Mouse (Mus musculus) heart, embryonic 13.5 days (tissue): Measurements from ENCODE around the gene Rhd. TPM values are rescaled to one million over a fixed set of nuclear protein-coding genes. Genes with fewer than 3 reads are reported as not detected.
A peak's percentile ranks its signal among the peaks of the same experiment; 100 is the strongest.

Experiments used
- ATAC-seq: fragments of 200-750 bp; cut with Nextera tagmentation; 2 replicates; pipeline ENCODE4 v1.8.0; 2017; ENCODE audit warnings: moderate TSS enrichment; ENCODE audit not compliant: insufficient number of reproducible peaks, low FRiP score, low TSS enrichment; ENCODE audit errors: extremely low read depth
- H3K27ac ChIP-seq: fragments of 300-500 bp; sonication (generic); replicated peaks from 2 replicates; pipeline ENCODE4 v1.5.1; 2015; ENCODE audit warnings: moderate library complexity, mild to moderate bottlenecking, inconsistent platforms
- H3K27me3 ChIP-seq: fragments of 300-500 bp; sonication (generic); replicated peaks from 2 replicates; pipeline ENCODE4 v1.6.1; 2015; ENCODE audit warnings: mild to moderate bottlenecking, inconsistent platforms
- H3K36me3 ChIP-seq: fragments of 300-500 bp; sonication (generic); 2 replicates; pipeline ENCODE4 v1.6.1; 2015; ENCODE audit warnings: mild to moderate bottlenecking, inconsistent platforms
- H3K4me1 ChIP-seq: fragments of 300-500 bp; sonication (generic); 2 replicates; pipeline ENCODE4 v1.6.1; 2015; ENCODE audit warnings: inconsistent platforms
- H3K4me2 ChIP-seq: fragments of 300-500 bp; sonication (generic); 2 replicates; pipeline ENCODE4 v1.6.1; 2015; ENCODE audit warnings: inconsistent platforms, mild to moderate bottlenecking, moderate library complexity
- H3K4me3 ChIP-seq: fragments of 300-500 bp; sonication (generic); 2 replicates; pipeline ENCODE4 v1.5.1; 2015; ENCODE audit warnings: moderate library complexity, mild to moderate bottlenecking, inconsistent platforms
- H3K9ac ChIP-seq: fragments of 300-500 bp; sonication (generic); 2 replicates; pipeline ENCODE4 v1.6.1; 2015; ENCODE audit warnings: inconsistent platforms, mild to moderate bottlenecking, moderate library complexity
- H3K9me3 ChIP-seq: fragments of 300-500 bp; sonication (generic); 2 replicates; pipeline ENCODE4 v1.6.1; 2016; ENCODE audit warnings: inconsistent platforms
- WGBS: fragments of 180-500 bp; shearing (Covaris S2); methylation state at CpG from one replicate; pipeline ENCODE4 v1.1.7; 2015; ENCODE audit warnings: mixed read lengths; 5-methylcytosine and 5-hydroxymethylcytosine counted together
- polyA plus RNA-seq: library from polyadenylated mRNA; unstranded; fragments of >200 nt; fragmentation: Nextera tagmentation; extraction: Ambion mirVana; gene quantifications from 2 replicates; pipeline ENCODE4 v1.2.1, GENCODE M21; 2015

Rhd gene
- polyA plus RNA-seq, 1 experiment from 2014 or later = 13.0 TPM

DNA sequence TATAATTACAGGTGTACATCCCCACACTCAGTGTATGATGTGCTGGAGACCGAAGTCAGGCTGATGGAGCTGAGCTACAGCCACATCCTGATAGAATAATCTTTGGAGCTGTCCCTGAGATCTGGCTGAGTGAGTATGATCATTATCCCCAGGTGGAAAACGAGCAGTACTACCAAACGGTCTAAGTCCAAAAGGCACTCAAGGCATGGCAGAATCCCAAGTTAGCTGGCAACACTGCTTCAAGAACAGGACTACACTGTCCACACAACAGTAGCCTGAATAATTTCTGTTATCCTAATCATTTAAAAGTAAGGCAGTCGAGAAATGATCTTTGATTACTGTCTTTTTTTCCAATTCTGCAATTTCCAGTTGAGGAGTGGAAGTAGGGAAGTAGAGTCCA lies 20.8 kb upstream of the Rhd start:
- Histone ChIP-seq H3K27ac (no peak overlapping the region), H3K27me3 (no peaks in the 10 kb centered on the region), H3K4me3 (no peak overlapping the region), H3K4me2 (no peak overlapping the region), H3K4me1 (peaks cover 26% of the 10 kb centered on the region), H3K36me3 (no peaks in the 10 kb centered on the region), H3K9me3 (no peaks in the 10 kb centered on the region), H3K9ac (no peak overlapping the region)
- 77% methylated on average over 4 of the region's 4 CpGs for WGBS
- no peak for ATAC-seq

DNA sequence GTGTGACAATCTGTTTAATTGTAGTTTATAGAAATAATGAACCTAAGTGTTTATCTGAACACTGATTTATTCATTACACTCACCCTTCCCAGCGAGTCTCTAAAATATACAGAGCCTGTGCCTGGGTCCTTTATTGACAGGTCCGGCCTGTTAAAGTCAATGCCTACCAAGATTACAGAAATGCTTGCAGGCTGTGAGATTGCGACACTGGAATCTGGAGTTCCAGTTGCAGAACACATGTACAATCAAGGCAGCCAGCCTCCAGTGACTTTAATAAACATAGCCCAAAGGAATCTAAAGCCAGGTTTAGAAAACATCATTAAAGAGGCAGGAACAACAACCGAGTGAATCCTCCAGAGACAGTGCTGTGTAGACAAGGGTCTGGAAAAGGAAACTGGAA lies 16.7 kb upstream of the Rhd start:
- no peaks in the 10 kb centered on the region for H3K36me3 ChIP-seq
- no peak overlapping the region for H3K27ac ChIP-seq
- H3K4me1 ChIP-seq = peaks cover 46% of the 10 kb centered on the region
- no peaks in the 10 kb centered on the region for H3K27me3 ChIP-seq
- no peak overlapping the region for H3K4me3 ChIP-seq
- 70% methylated on average over 4 of the region's 4 CpGs for WGBS
- no peak overlapping the region for H3K9ac ChIP-seq
- ATAC-seq = no peak
- no peak overlapping the region for H3K4me2 ChIP-seq
- H3K9me3 ChIP-seq = no peaks in the 10 kb centered on the region

DNA sequence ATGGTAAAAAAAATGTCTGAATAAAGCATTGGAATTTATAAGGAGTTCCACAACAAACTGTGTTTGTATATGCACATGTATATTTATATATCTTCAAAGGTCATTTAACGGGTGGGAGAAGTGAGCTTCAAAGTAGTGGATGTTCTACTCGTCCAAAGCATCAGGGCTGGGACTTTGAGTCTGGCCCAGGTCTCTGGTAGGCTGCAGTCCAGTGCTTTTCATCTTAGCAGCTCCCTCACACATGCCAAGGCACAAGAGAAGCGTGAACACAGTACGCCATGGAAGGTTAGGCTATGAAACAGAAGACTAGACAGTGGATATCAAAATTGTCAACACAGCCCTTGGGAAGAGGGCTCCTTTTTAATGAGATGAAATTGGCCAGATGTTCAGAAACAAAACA lies 13.8 kb upstream of the Rhd start:
- ATAC-seq = no peak
- no peak overlapping the region for H3K27ac ChIP-seq

DNA sequence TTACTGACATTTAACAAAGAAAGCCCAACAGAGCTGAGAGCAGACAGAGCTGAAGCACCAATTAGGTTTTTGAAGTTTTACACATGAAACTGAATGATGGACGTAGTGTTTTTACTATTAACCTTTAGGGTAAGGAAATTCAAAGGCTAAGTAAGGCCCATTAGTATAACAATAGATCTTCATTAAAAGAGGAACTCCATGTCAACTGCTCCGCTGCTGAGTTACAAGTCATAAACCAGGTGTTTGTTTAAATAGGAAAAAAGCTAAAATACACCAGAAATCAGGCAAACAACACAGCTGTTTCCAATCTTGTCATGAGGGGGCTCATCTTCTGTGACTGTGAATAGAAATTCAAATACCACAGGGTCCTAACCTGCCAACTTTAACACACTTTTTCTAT lies 13.1 kb upstream of the Rhd start:
- no peak for ATAC-seq
- Histone ChIP-seq H3K36me3 (no peaks in the 10 kb centered on the region), H3K4me1 (peaks cover 43% of the 10 kb centered on the region), H3K4me2 (peak overlapping the region; percentile 78; the same call in 1 of the 2 replicates), H3K9me3 (no peaks in the 10 kb centered on the region), H3K9ac (peak overlapping the region; percentile 93; the same call in 1 of the 2 replicates), H3K27ac (no peak overlapping the region), H3K4me3 (peak overlapping the region; percentile 89; the same call in 1 of the 2 replicates), H3K27me3 (peaks cover 16% of the 10 kb centered on the region)
- 88% methylated on average over 2 of the region's 2 CpGs for WGBS

More for the DNA sequence above, 13.8 kb upstream of the Rhd start:
- Histone ChIP-seq H3K9me3 (no peaks in the 10 kb centered on the region), H3K4me3 (no peak overlapping the region), H3K4me1 (peaks cover 48% of the 10 kb centered on the region), H3K36me3 (no peaks in the 10 kb centered on the region), H3K4me2 (peak overlapping the region; percentile 13; the same call in 1 of the 2 replicates), H3K9ac (no peak overlapping the region), H3K27me3 (peaks cover 9% of the 10 kb centered on the region)
- WGBS = 77% methylated on average over 4 of the region's 4 CpGs

DNA sequence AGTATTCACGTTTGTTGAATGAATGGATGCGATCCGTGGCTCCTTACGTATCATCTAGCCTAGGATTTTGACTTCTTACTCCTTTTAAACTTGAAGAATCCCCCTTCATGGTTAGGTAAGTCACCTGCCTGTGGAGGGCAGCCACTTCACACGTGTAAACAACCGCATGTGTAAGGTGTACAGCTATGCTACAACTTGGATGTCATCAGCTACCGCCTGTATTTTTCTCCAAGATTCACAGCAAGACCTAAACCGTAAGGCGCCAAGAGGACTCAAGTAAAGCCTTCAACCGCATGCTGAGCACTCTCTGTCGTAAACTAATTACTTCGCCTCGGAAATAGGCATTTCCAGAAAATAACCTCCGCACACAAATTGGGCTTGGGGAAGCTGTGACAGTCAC lies 12.5 kb upstream of the Rhd start:
- ATAC-seq = no peak
- peak overlapping the region; percentile 93 for H3K9ac ChIP-seq
- H3K4me2 ChIP-seq = peak overlapping the region; percentile 78
- peak overlapping the region; percentile 87; the same call in 1 of the 2 replicates for H3K27ac ChIP-seq
- no peaks in the 10 kb centered on the region for H3K36me3 ChIP-seq
- peaks cover 42% of the 10 kb centered on the region for H3K4me1 ChIP-seq
- 19% methylated on average over 14 of the region's 14 CpGs for WGBS
- peaks cover 21% of the 10 kb centered on the region for H3K27me3 ChIP-seq
- no peaks in the 10 kb centered on the region for H3K9me3 ChIP-seq
- H3K4me3 ChIP-seq = peak overlapping the region; percentile 89

DNA sequence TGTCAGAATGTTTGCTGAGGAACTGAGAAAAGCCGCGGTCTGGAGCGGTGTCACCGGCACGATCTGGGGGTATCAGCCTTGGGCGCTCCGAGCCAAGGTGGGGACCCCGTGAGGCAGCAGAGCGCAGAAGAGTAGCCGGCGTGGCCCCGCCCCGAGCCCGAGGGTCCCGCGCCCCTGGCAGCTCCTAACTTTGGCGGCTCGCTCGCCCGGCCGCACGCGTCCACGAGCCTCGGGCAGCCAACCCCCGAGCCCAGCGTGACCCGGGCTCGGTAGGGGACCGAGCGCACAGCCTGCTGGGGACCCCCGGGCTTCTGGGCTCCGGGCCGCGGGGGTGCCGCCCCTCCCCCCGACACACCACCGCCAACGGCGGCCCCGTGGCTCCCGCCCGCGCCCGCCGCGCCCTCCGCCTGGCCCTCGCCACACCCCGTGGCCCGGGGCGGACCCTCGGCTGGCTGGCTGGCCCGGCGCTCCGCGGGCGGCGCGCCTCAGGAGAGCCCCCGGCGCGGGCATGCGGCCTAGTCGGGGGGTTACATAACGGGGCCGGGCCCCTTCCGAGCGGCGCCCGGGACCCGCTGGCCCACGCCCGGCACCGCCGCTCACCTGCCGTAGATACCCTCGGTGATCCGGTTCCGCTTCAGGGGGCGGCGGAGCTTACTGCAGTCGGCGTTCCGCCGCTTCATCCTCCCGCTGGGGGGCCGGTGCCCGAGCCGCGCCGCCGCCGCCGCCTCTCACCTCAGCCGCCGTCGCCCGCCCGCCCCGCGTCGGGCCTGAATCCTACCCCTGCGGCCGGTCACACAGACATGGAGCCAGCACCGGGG lies 11.7 kb upstream of the Rhd start:
- ATAC-seq = peak; percentile 56
- Histone ChIP-seq H3K27ac (peak overlapping the region; percentile 87), H3K4me2 (peak overlapping the region; percentile 78), H3K4me3 (peak overlapping the region; percentile 89), H3K27me3 (peaks cover 21% of the 10 kb centered on the region), H3K9ac (peak overlapping the region; percentile 93), H3K9me3 (no peaks in the 10 kb centered on the region), H3K36me3 (no peaks in the 10 kb centered on the region), H3K4me1 (peaks cover 38% of the 10 kb centered on the region)
- under 1% methylated on average over 93 of the region's 106 CpGs for WGBS

DNA sequence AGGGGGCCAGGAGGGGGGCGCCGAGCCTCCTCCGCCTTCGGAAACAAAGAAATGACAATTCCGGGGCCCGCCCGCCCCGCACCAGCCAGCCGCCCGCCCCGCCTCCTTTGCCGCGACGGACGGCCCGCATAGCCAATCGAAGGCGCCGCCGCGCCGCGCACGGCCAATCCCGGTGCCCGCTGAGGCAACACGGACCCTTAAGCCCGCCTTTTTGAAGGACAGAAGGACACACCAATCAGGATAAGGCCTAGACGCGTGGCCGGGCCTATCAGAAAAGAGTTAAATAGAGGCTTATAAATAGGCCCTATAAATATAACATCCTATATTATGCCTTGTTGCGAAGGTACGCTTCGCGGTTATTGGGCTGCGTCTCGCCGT lies 11.1 kb upstream of the Rhd start, which contains the start of gene Maco1:
Gene Maco1 (minus strand): TSS at position 87 of the 378 bp plus-strand sequence.
- Histone ChIP-seq H3K4me3 (peak within 1 kb of the TSS; percentile 89), H3K27ac (peak within 1 kb of the TSS; percentile 87), H3K27me3 (peaks cover 22% of the 10 kb centered on the region), H3K9ac (peak within 1 kb of the TSS; percentile 93), H3K36me3 (no peaks in the 10 kb centered on the region), H3K4me2 (peak within 1 kb of the TSS; percentile 78), H3K4me1 (peaks cover 34% of the 10 kb centered on the region), H3K9me3 (no peaks in the 10 kb centered on the region)
- peak; percentile 91 for ATAC-seq
- under 1% methylated on average over 38 of the region's 38 CpGs for WGBS

DNA sequence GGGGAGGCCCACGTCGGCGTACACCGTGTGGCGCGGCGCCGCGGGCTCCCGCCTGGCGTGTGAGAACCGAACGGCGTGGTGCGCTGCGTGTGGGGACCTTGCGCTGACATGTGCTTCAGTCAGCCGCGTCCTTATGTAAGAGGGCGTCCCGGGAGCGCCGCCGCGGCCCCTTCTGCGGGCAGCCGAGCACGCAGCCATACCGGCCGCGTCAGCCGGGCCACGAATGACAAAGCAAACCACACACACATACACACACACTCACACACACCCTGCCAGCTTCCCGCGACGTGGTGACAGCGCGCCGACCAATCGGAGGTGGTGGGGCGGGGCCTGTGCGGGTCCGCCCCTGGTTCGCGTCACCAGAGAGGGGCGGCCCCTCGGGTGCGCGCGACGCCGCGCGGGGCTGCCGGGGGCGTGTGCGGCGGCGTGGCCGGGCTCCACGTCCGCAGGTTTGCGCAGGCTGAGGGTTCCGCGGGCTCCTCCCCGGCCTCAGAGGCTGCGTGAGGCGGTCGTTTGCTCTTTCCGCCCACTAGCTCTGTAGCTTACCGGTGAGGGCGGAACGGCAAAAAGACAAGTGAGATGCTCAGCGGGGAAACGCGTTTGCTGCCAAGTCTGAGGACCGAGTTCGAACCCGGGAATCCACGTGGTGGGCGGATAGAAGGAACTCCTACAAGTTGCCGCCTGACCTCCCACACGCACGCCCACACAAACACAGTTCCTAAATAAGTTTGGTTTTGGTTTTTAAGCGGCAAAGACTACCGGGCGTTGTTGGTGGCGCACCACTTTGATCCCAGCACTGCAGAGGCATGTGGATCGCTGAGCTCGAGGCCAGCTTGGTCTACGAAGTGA lies 10.5 kb upstream of the Rhd start:
- Histone ChIP-seq H3K36me3 (no peaks in the 10 kb centered on the region), H3K4me1 (peaks cover 34% of the 10 kb centered on the region), H3K9me3 (no peaks in the 10 kb centered on the region), H3K4me3 (peak overlapping the region; percentile 89), H3K27ac (peak overlapping the region; percentile 83), H3K4me2 (peak overlapping the region; percentile 78), H3K9ac (peak overlapping the region; percentile 78), H3K27me3 (peaks cover 24% of the 10 kb centered on the region)
- ATAC-seq = peak; percentile 89
- WGBS = under 1% methylated on average over 91 of the region's 91 CpGs

DNA sequence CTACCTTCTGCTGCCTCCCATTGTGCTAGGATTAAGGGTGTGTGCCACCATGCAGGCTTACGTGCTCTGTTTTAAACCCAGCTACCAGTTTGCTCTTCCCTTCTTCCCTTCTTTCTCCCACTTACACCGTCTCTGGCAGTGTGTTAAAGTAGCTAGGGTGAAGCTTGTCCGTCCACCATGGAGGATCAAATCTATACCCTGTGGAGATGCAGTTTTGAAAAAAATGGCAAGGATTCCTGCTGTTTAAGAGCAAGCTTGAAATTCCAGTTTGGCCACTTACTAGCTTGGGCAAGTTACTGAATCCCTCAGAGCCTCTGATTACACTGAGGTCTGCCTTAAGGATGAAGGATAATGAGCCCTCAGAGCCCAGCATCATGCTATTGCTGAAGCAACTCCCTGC lies 9.0 kb upstream of the Rhd start:
- ATAC-seq = no peak
- Histone ChIP-seq H3K27me3 (peaks cover 24% of the 10 kb centered on the region), H3K9me3 (no peaks in the 10 kb centered on the region), H3K9ac (no peak overlapping the region), H3K4me1 (peaks cover 31% of the 10 kb centered on the region), H3K27ac (no peak overlapping the region), H3K4me2 (no peak overlapping the region), H3K36me3 (no peaks in the 10 kb centered on the region), H3K4me3 (no peak overlapping the region)
- WGBS = 66% methylated on average over 3 of the region's 3 CpGs

DNA sequence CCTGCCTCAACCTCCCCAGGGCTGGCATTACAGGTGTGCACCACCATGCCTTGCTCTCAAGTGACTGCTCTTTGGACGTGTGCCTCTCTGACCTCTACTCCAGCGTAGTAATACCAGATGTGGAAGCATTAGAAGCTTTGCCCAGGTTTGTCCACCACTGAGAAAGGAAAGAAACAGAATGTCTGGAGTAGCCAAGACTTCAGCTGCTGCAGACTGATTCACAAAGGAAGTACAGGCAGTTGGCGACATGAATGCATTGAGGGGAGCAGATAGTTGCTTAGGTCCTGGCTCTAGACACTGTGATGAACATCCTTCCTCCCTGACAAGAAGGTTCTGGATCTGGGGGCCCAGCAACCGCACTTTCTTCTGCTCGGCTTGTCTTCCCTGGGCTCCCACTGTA lies 8.3 kb upstream of the Rhd start:
- H3K9me3 ChIP-seq = no peaks in the 10 kb centered on the region
- H3K4me1 ChIP-seq = peaks cover 24% of the 10 kb centered on the region
- no peak for ATAC-seq
- no peak overlapping the region for H3K9ac ChIP-seq
- 41% methylated on average over 5 of the region's 5 CpGs for WGBS
- no peak overlapping the region for H3K4me2 ChIP-seq
- no peak overlapping the region for H3K27ac ChIP-seq
- H3K4me3 ChIP-seq = no peak overlapping the region
- H3K36me3 ChIP-seq = no peaks in the 10 kb centered on the region
- peaks cover 28% of the 10 kb centered on the region for H3K27me3 ChIP-seq

DNA sequence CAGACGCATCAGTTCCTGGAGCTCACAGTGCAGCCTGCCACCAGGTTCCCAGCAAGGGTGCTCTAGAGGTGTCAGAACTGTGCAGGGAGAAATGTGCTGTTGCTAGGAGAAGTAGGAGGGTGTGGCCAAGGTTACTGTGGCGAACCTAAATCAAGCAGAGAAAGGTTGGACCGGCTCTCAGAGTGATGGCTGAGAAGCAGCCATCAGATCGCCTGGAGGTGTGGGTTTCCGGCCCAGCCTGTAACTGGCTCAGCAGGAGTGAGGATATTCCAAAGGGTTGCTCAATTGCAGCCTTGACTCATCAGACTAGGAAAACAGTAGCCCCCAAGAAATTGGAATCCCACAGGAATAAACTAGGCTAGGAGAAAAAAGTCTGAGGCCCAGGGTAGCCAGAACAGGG lies 7.8 kb upstream of the Rhd start:
- no peak overlapping the region for H3K27ac ChIP-seq
- ATAC-seq = no peak
- WGBS = 32% methylated on average over 5 of the region's 5 CpGs
- peaks cover 29% of the 10 kb centered on the region for H3K27me3 ChIP-seq
- no peak overlapping the region for H3K4me3 ChIP-seq
- H3K36me3 ChIP-seq = no peaks in the 10 kb centered on the region
- H3K9me3 ChIP-seq = no peaks in the 10 kb centered on the region
- no peak overlapping the region for H3K4me2 ChIP-seq
- no peak overlapping the region for H3K9ac ChIP-seq
- H3K4me1 ChIP-seq = peaks cover 20% of the 10 kb centered on the region
